In the genomic region with DNA sequence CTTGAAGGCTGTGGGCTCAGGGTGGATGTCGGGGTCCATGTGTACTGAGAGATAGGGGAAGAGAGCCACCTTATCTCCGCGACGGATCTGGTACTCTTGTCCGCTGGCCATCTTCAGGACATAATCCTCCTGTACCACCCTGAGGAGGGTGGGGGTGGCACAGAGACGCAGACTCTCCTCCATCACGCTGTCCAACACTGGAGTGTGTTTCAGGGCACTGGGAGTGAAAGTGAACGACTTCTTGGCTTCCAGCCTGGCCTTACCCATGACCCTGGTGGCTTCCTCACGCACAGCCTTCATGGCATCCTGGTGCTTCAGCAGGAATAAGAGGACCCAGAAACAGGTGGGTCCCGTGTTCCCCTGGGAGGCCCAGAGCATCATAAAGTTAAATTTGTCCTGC, we compare ENCODE assay signal across 40 mouse cellular contexts. TPM values are rescaled to one million over a fixed set of nuclear protein-coding genes. Genes with fewer than 3 reads are reported as not detected.
"Had no signal": no experiment of that assay in that cellular context is flagged by ENCODE, and none has a peak within 500 bp of the region (broad histone marks: within the 10 kb centered on the region; RNA-seq: fewer than 3 reads in every experiment).

No protein-coding gene starts in this region.

- H3K36me3 ChIP-seq: heart, embryonic 10.5 days; heart, embryonic 13.5 days; heart, embryonic 15.5 days; hindbrain, embryonic 13.5 days; hindbrain, embryonic 15.5 days; kidney, embryonic 15.5 days; limb, embryonic 13.5 days; limb, embryonic 15.5 days; liver, embryonic 13.5 days; liver, embryonic 15.5 days had no signal

- H3K4me2 ChIP-seq: heart, embryonic 13.5 days; heart, embryonic 15.5 days; hindbrain, embryonic 13.5 days; hindbrain, embryonic 15.5 days; kidney, embryonic 15.5 days; limb, embryonic 13.5 days; limb, embryonic 15.5 days; liver, embryonic 13.5 days; liver, embryonic 15.5 days had no signal

- H3K9ac ChIP-seq: heart, embryonic 13.5 days; heart, embryonic 15.5 days; hindbrain, embryonic 13.5 days; hindbrain, embryonic 15.5 days; kidney, embryonic 15.5 days; limb, embryonic 13.5 days; limb, embryonic 15.5 days; liver, embryonic 13.5 days; liver, embryonic 15.5 days had no signal

- H3K27me3 ChIP-seq: heart, embryonic 13.5 days; heart, embryonic 15.5 days; hindbrain, embryonic 13.5 days; hindbrain, embryonic 15.5 days; limb, embryonic 13.5 days; limb, embryonic 15.5 days; liver, embryonic 13.5 days; liver, embryonic 15.5 days had no signal

- H3K9me3 ChIP-seq: heart, embryonic 10.5 days; heart, embryonic 13.5 days; heart, embryonic 15.5 days; hindbrain, embryonic 13.5 days; hindbrain, embryonic 15.5 days; kidney, embryonic 15.5 days; limb, embryonic 13.5 days; limb, embryonic 15.5 days; liver, embryonic 13.5 days; liver, embryonic 15.5 days had no signal

- DNase-seq: gastrocnemius, postnatal 14 days; gastrocnemius, postnatal 36 days; heart, adult 18-20 months; heart, postnatal 14 days; heart, postnatal 36 days; kidney, adult 11 months; kidney, adult 2 months; kidney, adult 9 months; kidney, postnatal 14 days; kidney, postnatal 36 days; layer of hippocampus, adult 9-11 months; layer of hippocampus, postnatal 36 days; left cerebral cortex, postnatal 4 days; liver, embryonic 13.5 days had no signal

- H3K4me1 ChIP-seq: hindbrain, embryonic 13.5 days; hindbrain, embryonic 15.5 days; kidney, embryonic 15.5 days; limb, embryonic 13.5 days; limb, embryonic 15.5 days had no signal

- ATAC-seq: hindbrain, postnatal 0 days; intestine, embryonic 16.5 days had no signal

- H3K27ac ChIP-seq: heart, embryonic 10.5 days; heart, embryonic 13.5 days; heart, embryonic 15.5 days; hindbrain, embryonic 13.5 days; hindbrain, embryonic 15.5 days; hindbrain, postnatal 0 days; kidney, embryonic 15.5 days; kidney, postnatal 0 days; limb, embryonic 13.5 days; limb, embryonic 15.5 days; liver, embryonic 13.5 days; liver, embryonic 15.5 days had no signal

- H3K4me3 ChIP-seq: heart, embryonic 10.5 days; heart, embryonic 13.5 days; heart, embryonic 15.5 days; hindbrain, embryonic 13.5 days; hindbrain, embryonic 15.5 days; kidney, embryonic 15.5 days; limb, embryonic 13.5 days; limb, embryonic 15.5 days; liver, embryonic 13.5 days; liver, embryonic 15.5 days had no signal

RNA-seq across cellular contexts. Expression of a gene that starts 1.0 kb away (rescaled TPM):
- total RNA-seq: gastrocnemius, adult 8-10 months; gastrocnemius, postnatal 14 days; gastrocnemius, postnatal 36 days; heart, adult 18-20 months; heart, adult 8-10 months; heart, postnatal 36 days; hematopoietic stem cell, adult 5-6 weeks; hindbrain, postnatal 0 days; layer of hippocampus, adult 18-20 months; layer of hippocampus, adult 8-10 months; layer of hippocampus, postnatal 14 days; layer of hippocampus, postnatal 36 days; left cerebral cortex, adult 18-20 months; left cerebral cortex, adult 8-10 months; left cerebral cortex, postnatal 10 days; left cerebral cortex, postnatal 25 days; left cerebral cortex, postnatal 4 days had no signal
- polyA plus RNA-seq: heart, embryonic 10.5 days; heart, embryonic 13.5 days; heart, embryonic 15.5 days; heart, postnatal 0 days; hindbrain, embryonic 11.5 days; hindbrain, embryonic 13.5 days; hindbrain, embryonic 15.5 days; hindbrain, postnatal 0 days; intestine, embryonic 14.5 days; intestine, embryonic 16.5 days; kidney, postnatal 0 days; limb, embryonic 11.5 days; limb, embryonic 13.5 days; limb, embryonic 15.5 days had no signal

RNA-seq across cellular contexts. Expression of a gene that starts 16.9 kb away (rescaled TPM):
- total RNA-seq: hematopoietic stem cell, adult 5-6 weeks had no signal

RNA-seq across cellular contexts. Expression of a gene that starts 35.7 kb away (rescaled TPM):
- total RNA-seq: hematopoietic stem cell, adult 5-6 weeks had no signal
